ENCODE assay signal across 17 mouse cellular contexts in genomic region chr16:90885351-90885750, GRCm38 (mm10). TPM values are rescaled to one million over a fixed set of nuclear protein-coding genes. Genes with fewer than 3 reads are reported as not detected.
DNase-seq lines count a peak whose midpoint lies in the region; ATAC-seq lines count a peak whose summit lies in the region.
"Had no signal": no experiment of that assay in that cellular context is flagged by ENCODE, and none has a peak within 500 bp of the region (broad histone marks: within the 10 kb centered on the region; RNA-seq: fewer than 3 reads in every experiment).

No protein-coding gene starts in this region.

- H3K27ac ChIP-seq in heart, embryonic 15.5 days = peak overlapping the region; percentile 60
- peak overlapping the region; percentile 39; the same call in 1 of the 2 replicates for H3K27ac ChIP-seq in embryonic facial prominence, embryonic 15.5 days (replicated peaks)
- H3K27ac ChIP-seq: hindbrain, embryonic 12.5 days; intestine, embryonic 15.5 days; kidney, embryonic 15.5 days; limb, embryonic 13.5 days; midbrain, embryonic 12.5 days had no signal

- no peak for DNase-seq in heart, adult 11 months
- peak; percentile 38 for DNase-seq in lung, postnatal 10 days
- no peak for DNase-seq in lung, postnatal 14 days
- no peak for DNase-seq in frontal cortex, postnatal 10 days (ENCODE audit: low spot score in 2 of 2)
- no peak for DNase-seq in layer of hippocampus, postnatal 14 days (ENCODE audit: low spot score in 2 of 2)
- DNase-seq: adrenal gland, adult 8-10 months; cerebellum, adult 2 months; gastrocnemius, postnatal 36 days; thymus, adult 18-20 months had no signal

- WGBS in heart, embryonic 15.5 days = 67% methylated on average over 2 of the region's 2 CpGs
- 59% methylated on average over 2 of the region's 2 CpGs for WGBS in embryonic facial prominence, embryonic 15.5 days

- H3K4me1 ChIP-seq in heart, embryonic 15.5 days (replicated peaks) = peaks cover 31% of the 10 kb centered on the region
- peaks cover 31% of the 10 kb centered on the region for H3K4me1 ChIP-seq in embryonic facial prominence, embryonic 15.5 days
- H3K4me1 ChIP-seq: intestine, embryonic 15.5 days; midbrain, embryonic 12.5 days had no signal

- no peak overlapping the region for H3K4me2 ChIP-seq in heart, embryonic 15.5 days
- H3K4me2 ChIP-seq in embryonic facial prominence, embryonic 15.5 days (replicated peaks) = no peak overlapping the region
- H3K4me2 ChIP-seq: hindbrain, embryonic 12.5 days; intestine, embryonic 15.5 days; kidney, embryonic 15.5 days; limb, embryonic 13.5 days; midbrain, embryonic 12.5 days had no signal

- no peaks in the 10 kb centered on the region for H3K27me3 ChIP-seq in heart, embryonic 15.5 days
- H3K27me3 ChIP-seq in embryonic facial prominence, embryonic 15.5 days = no peaks in the 10 kb centered on the region
- H3K27me3 ChIP-seq: hindbrain, embryonic 12.5 days; intestine, embryonic 15.5 days; limb, embryonic 13.5 days; midbrain, embryonic 12.5 days had no signal

- no peak overlapping the region for H3K9ac ChIP-seq in heart, embryonic 15.5 days
- H3K9ac ChIP-seq in embryonic facial prominence, embryonic 15.5 days = no peak overlapping the region
- H3K9ac ChIP-seq: hindbrain, embryonic 12.5 days; intestine, embryonic 15.5 days; kidney, embryonic 15.5 days; limb, embryonic 13.5 days; midbrain, embryonic 12.5 days had no signal

- H3K9me3 ChIP-seq in heart, embryonic 15.5 days (replicated peaks) = no peaks in the 10 kb centered on the region
- H3K9me3 ChIP-seq in embryonic facial prominence, embryonic 15.5 days (replicated peaks) = no peaks in the 10 kb centered on the region
- H3K9me3 ChIP-seq: G1E; hindbrain, embryonic 12.5 days; intestine, embryonic 15.5 days; kidney, embryonic 15.5 days; limb, embryonic 13.5 days; midbrain, embryonic 12.5 days had no signal

- H3K4me3 ChIP-seq in heart, embryonic 15.5 days = no peak overlapping the region
- H3K4me3 ChIP-seq in embryonic facial prominence, embryonic 15.5 days (replicated peaks) = no peak overlapping the region
- H3K4me3 ChIP-seq: hindbrain, embryonic 12.5 days; intestine, embryonic 15.5 days; kidney, embryonic 15.5 days; limb, embryonic 13.5 days; midbrain, embryonic 12.5 days had no signal

- no peaks in the 10 kb centered on the region for H3K36me3 ChIP-seq in heart, embryonic 15.5 days
- H3K36me3 ChIP-seq in embryonic facial prominence, embryonic 15.5 days = no peaks in the 10 kb centered on the region
- H3K36me3 ChIP-seq: G1E; hindbrain, embryonic 12.5 days; intestine, embryonic 15.5 days; kidney, embryonic 15.5 days; limb, embryonic 13.5 days; midbrain, embryonic 12.5 days had no signal

- ATAC-seq in heart, embryonic 15.5 days (replicated peaks; ENCODE audit: insufficient number of reproducible peaks, insufficient read depth, low FRiP score, low read depth) = no peak
- ATAC-seq in embryonic facial prominence, embryonic 15.5 days (ENCODE audit: insufficient number of reproducible peaks, low FRiP score, low TSS enrichment, low read depth) = no peak
- ATAC-seq: intestine, embryonic 15.5 days had no signal

RNA-seq across cellular contexts. Expression of gene Cfap298, which starts 49.6 kb away (rescaled TPM):
- 43.9 and 44.2 TPM in 2 replicates for polyA plus RNA-seq in heart, embryonic 15.5 days (2015; fragmentation: Nextera tagmentation; extraction: Ambion mirVana)
- polyA plus RNA-seq in embryonic facial prominence, embryonic 15.5 days (2015; fragmentation: Nextera tagmentation; extraction: Ambion mirVana) = 45.1 and 63.4 TPM in 2 replicates
- 10 to 100 TPM; 39.9 to 44.5 TPM for total RNA-seq in layer of hippocampus, postnatal 14 days (2021)

RNA-seq across cellular contexts. Expression of gene Eva1c, which starts 58.8 kb away (rescaled TPM):
- 3.2 and 4.2 TPM in 2 replicates for polyA plus RNA-seq in heart, embryonic 15.5 days (2015; fragmentation: Nextera tagmentation; extraction: Ambion mirVana)
- 3.1 and 3.7 TPM in 2 replicates for polyA plus RNA-seq in embryonic facial prominence, embryonic 15.5 days (2015; fragmentation: Nextera tagmentation; extraction: Ambion mirVana)
- total RNA-seq in layer of hippocampus, postnatal 14 days (2021) = 1 to 10 TPM in 1 of 2 experiments, under 1 TPM in 1; 0.74 to 1.5 TPM
- polyA plus RNA-seq: G1E had no signal
